Mouse (Mus musculus): Measurements from ENCODE around the gene Copz1. TPM values are rescaled to one million over a fixed set of nuclear protein-coding genes. Genes with fewer than 3 reads are reported as not detected.
A peak's percentile ranks its signal among the peaks of the same experiment; 100 is the strongest.

Gene Copz1
- polyA plus RNA-seq, 1 experiment from 2014 or later: 307 TPM

- H3K27ac ChIP-seq (ENCODE audit: low read depth, low read length): no peak overlapping the region
These were observed 66.8 kb downstream of the Copz1 start for GRCm38 (mm10) chr15:103339166-103339960.

GRCm38 (mm10) chr15:103339961-103340337, 67.4 kb downstream of the Copz1 start, which contains the start of gene Zfp385a:
Gene Zfp385a, minus strand, starts transcription at chr15:103340093.
- H3K36me3 ChIP-seq (ENCODE audit: control insufficient read depth, insufficient read depth, low read length): peaks cover 2% of the 10 kb centered on the region; the same call in 1 of the 2 replicates
- no peaks in the 10 kb centered on the region for H3K9me3 ChIP-seq (ENCODE audit: control insufficient read depth, low read length)
- DNase-seq (ENCODE audit: low spot score): peak; percentile 31
- H3K9ac ChIP-seq (ENCODE audit: low read length): peak within 1 kb of the TSS; percentile 55
- ATAC-seq (ENCODE audit: insufficient read depth, low FRiP score, low TSS enrichment): peak; percentile 58; the same call in 1 of the 2 replicates
- under 1% methylated on average over 26 of the region's 26 CpGs for WGBS
- H3K4me1 ChIP-seq (ENCODE audit: control insufficient read depth, insufficient read depth, low read length): peaks cover 18% of the 10 kb centered on the region
- H3K27ac ChIP-seq (ENCODE audit: low read depth, low read length): no peak within 1 kb of the TSS
- peaks cover 20% of the 10 kb centered on the region for H3K27me3 ChIP-seq (ENCODE audit: control insufficient read depth, insufficient read depth, low read length)
- peak within 1 kb of the TSS; percentile 53 for H3K4me3 ChIP-seq (ENCODE audit: low read depth, low read length)
- H3K4me2 ChIP-seq (ENCODE audit: low read depth): peak within 1 kb of the TSS; percentile 94

More at GRCm38 (mm10) chr15:103339166-103339960, 66.8 kb downstream of the Copz1 start:
- no peak for DNase-seq (ENCODE audit: low spot score)
- Histone ChIP-seq H3K9ac (ENCODE audit: low read length) (peak overlapping the region; percentile 55), H3K9me3 (ENCODE audit: control insufficient read depth, low read length) (no peaks in the 10 kb centered on the region), H3K4me3 (ENCODE audit: low read depth, low read length) (peak overlapping the region; percentile 53), H3K4me2 (ENCODE audit: low read depth) (peak overlapping the region; percentile 94), H3K36me3 (ENCODE audit: control insufficient read depth, insufficient read depth, low read length) (no peaks in the 10 kb centered on the region; the same call in 1 of the 2 replicates), H3K27me3 (ENCODE audit: control insufficient read depth, insufficient read depth, low read length) (peaks cover 20% of the 10 kb centered on the region), H3K4me1 (ENCODE audit: control insufficient read depth, insufficient read depth, low read length) (peaks cover 19% of the 10 kb centered on the region)
- ATAC-seq (ENCODE audit: insufficient read depth, low FRiP score, low TSS enrichment): peak; percentile 38; the same call in 1 of the 2 replicates
- WGBS: 4% methylated on average over 29 of the region's 31 CpGs

GRCm38 (mm10) chr15:103340786-103341185, 68.3 kb downstream of the Copz1 start:
- Histone ChIP-seq H3K27me3 (ENCODE audit: control insufficient read depth, insufficient read depth, low read length) (peaks cover 20% of the 10 kb centered on the region), H3K9ac (ENCODE audit: low read length) (peak overlapping the region; percentile 6; the same call in 1 of the 2 replicates), H3K9me3 (ENCODE audit: control insufficient read depth, low read length) (no peaks in the 10 kb centered on the region), H3K4me1 (ENCODE audit: control insufficient read depth, insufficient read depth, low read length) (peaks cover 18% of the 10 kb centered on the region), H3K36me3 (ENCODE audit: control insufficient read depth, insufficient read depth, low read length) (peaks cover 3% of the 10 kb centered on the region), H3K4me2 (ENCODE audit: low read depth) (peak overlapping the region; percentile 94), H3K27ac (ENCODE audit: low read depth, low read length) (no peak overlapping the region), H3K4me3 (ENCODE audit: low read depth, low read length) (peak overlapping the region; percentile 53; the same call in 1 of the 2 replicates)
- 13% methylated on average over 4 of the region's 4 CpGs for WGBS
- no peak for DNase-seq (ENCODE audit: low spot score)
- no peak for ATAC-seq (ENCODE audit: insufficient read depth, low FRiP score, low TSS enrichment)

- Histone ChIP-seq H3K4me2 (ENCODE audit: low read depth) (no peak overlapping the region), H3K27me3 (ENCODE audit: control insufficient read depth, insufficient read depth, low read length) (peaks cover 20% of the 10 kb centered on the region), H3K4me1 (ENCODE audit: control insufficient read depth, insufficient read depth, low read length) (peaks cover 18% of the 10 kb centered on the region), H3K36me3 (ENCODE audit: control insufficient read depth, insufficient read depth, low read length) (peaks cover 6% of the 10 kb centered on the region), H3K9ac (ENCODE audit: low read length) (no peak overlapping the region), H3K4me3 (ENCODE audit: low read depth, low read length) (no peak overlapping the region), H3K9me3 (ENCODE audit: control insufficient read depth, low read length) (no peaks in the 10 kb centered on the region), H3K27ac (ENCODE audit: low read depth, low read length) (no peak overlapping the region)
- WGBS: 36% methylated on average over 8 of the region's 8 CpGs
- no peak for DNase-seq (ENCODE audit: low spot score)
- no peak for ATAC-seq (ENCODE audit: insufficient read depth, low FRiP score, low TSS enrichment)
These were observed 69.0 kb downstream of the Copz1 start for GRCm38 (mm10) chr15:103341547-103341946.

GRCm38 (mm10) chr15:103342415-103342814, 69.9 kb downstream of the Copz1 start:
- Histone ChIP-seq H3K27ac (ENCODE audit: low read depth, low read length) (no peak overlapping the region), H3K9me3 (ENCODE audit: control insufficient read depth, low read length) (no peaks in the 10 kb centered on the region), H3K4me1 (ENCODE audit: control insufficient read depth, insufficient read depth, low read length) (peaks cover 18% of the 10 kb centered on the region), H3K4me2 (ENCODE audit: low read depth) (no peak overlapping the region; the same call in 1 of the 2 replicates), H3K9ac (ENCODE audit: low read length) (no peak overlapping the region), H3K27me3 (ENCODE audit: control insufficient read depth, insufficient read depth, low read length) (peaks cover 20% of the 10 kb centered on the region), H3K36me3 (ENCODE audit: control insufficient read depth, insufficient read depth, low read length) (peaks cover 6% of the 10 kb centered on the region), H3K4me3 (ENCODE audit: low read depth, low read length) (no peak overlapping the region)
- WGBS: 13% methylated on average over 4 of the region's 4 CpGs
- no peak for ATAC-seq (ENCODE audit: insufficient read depth, low FRiP score, low TSS enrichment)
- peak; percentile 81 for DNase-seq (ENCODE audit: low spot score)

GRCm38 (mm10) chr15:103343008-103343407, 70.5 kb downstream of the Copz1 start:
- H3K4me1 ChIP-seq (ENCODE audit: control insufficient read depth, insufficient read depth, low read length): peaks cover 18% of the 10 kb centered on the region
- no peak overlapping the region for H3K9ac ChIP-seq (ENCODE audit: low read length)
- H3K36me3 ChIP-seq (ENCODE audit: control insufficient read depth, insufficient read depth, low read length): peaks cover 6% of the 10 kb centered on the region
- no peak overlapping the region for H3K4me3 ChIP-seq (ENCODE audit: low read depth, low read length)
- no peak overlapping the region for H3K4me2 ChIP-seq (ENCODE audit: low read depth)
- DNase-seq (ENCODE audit: low spot score): no peak
- 69% methylated on average over 2 of the region's 3 CpGs for WGBS
- no peak overlapping the region for H3K27ac ChIP-seq (ENCODE audit: low read depth, low read length)
- H3K27me3 ChIP-seq (ENCODE audit: control insufficient read depth, insufficient read depth, low read length): peaks cover 20% of the 10 kb centered on the region
- no peaks in the 10 kb centered on the region for H3K9me3 ChIP-seq (ENCODE audit: control insufficient read depth, low read length)
- ATAC-seq (ENCODE audit: insufficient read depth, low FRiP score, low TSS enrichment): no peak

GRCm38 (mm10) chr15:103343556-103343955, 71.0 kb downstream of the Copz1 start:
- H3K4me3 ChIP-seq (ENCODE audit: low read depth, low read length): no peak overlapping the region
- H3K27ac ChIP-seq (ENCODE audit: low read depth, low read length): no peak overlapping the region
- H3K9ac ChIP-seq (ENCODE audit: low read length): no peak overlapping the region
- no peak for ATAC-seq (ENCODE audit: insufficient read depth, low FRiP score, low TSS enrichment)
- H3K36me3 ChIP-seq (ENCODE audit: control insufficient read depth, insufficient read depth, low read length): peaks cover 6% of the 10 kb centered on the region
- H3K4me1 ChIP-seq (ENCODE audit: control insufficient read depth, insufficient read depth, low read length): peaks cover 18% of the 10 kb centered on the region
- peaks cover 18% of the 10 kb centered on the region for H3K27me3 ChIP-seq (ENCODE audit: control insufficient read depth, insufficient read depth, low read length)
- no peak for DNase-seq (ENCODE audit: low spot score)
- H3K4me2 ChIP-seq (ENCODE audit: low read depth): no peak overlapping the region
- H3K9me3 ChIP-seq (ENCODE audit: control insufficient read depth, low read length): no peaks in the 10 kb centered on the region

- Histone ChIP-seq H3K4me2 (ENCODE audit: low read depth) (no peak overlapping the region), H3K9me3 (ENCODE audit: control insufficient read depth, low read length) (no peaks in the 10 kb centered on the region), H3K27me3 (ENCODE audit: control insufficient read depth, insufficient read depth, low read length) (peaks cover 4% of the 10 kb centered on the region; the same call in 1 of the 2 replicates), H3K9ac (ENCODE audit: low read length) (no peak overlapping the region), H3K4me3 (ENCODE audit: low read depth, low read length) (no peak overlapping the region), H3K4me1 (ENCODE audit: control insufficient read depth, insufficient read depth, low read length) (peaks cover 1% of the 10 kb centered on the region; the same call in 1 of the 2 replicates), H3K36me3 (ENCODE audit: control insufficient read depth, insufficient read depth, low read length) (peaks cover 6% of the 10 kb centered on the region), H3K27ac (ENCODE audit: low read depth, low read length) (no peak overlapping the region)
- no peak for ATAC-seq (ENCODE audit: insufficient read depth, low FRiP score, low TSS enrichment)
- 95% methylated on average over 6 of the region's 6 CpGs for whole genome bisulfite sequencing
- no peak for DNase-seq (ENCODE audit: low spot score)
These were observed 73.3 kb downstream of the Copz1 start for GRCm38 (mm10) chr15:103345789-103346188.

- Histone ChIP-seq H3K27me3 (ENCODE audit: control insufficient read depth, insufficient read depth, low read length) (no peaks in the 10 kb centered on the region), H3K9me3 (ENCODE audit: control insufficient read depth, low read length) (no peaks in the 10 kb centered on the region), H3K27ac (ENCODE audit: low read depth, low read length) (no peak overlapping the region), H3K4me3 (ENCODE audit: low read depth, low read length) (no peak overlapping the region), H3K9ac (ENCODE audit: low read length) (no peak overlapping the region), H3K4me2 (ENCODE audit: low read depth) (no peak overlapping the region), H3K4me1 (ENCODE audit: control insufficient read depth, insufficient read depth, low read length) (no peaks in the 10 kb centered on the region), H3K36me3 (ENCODE audit: control insufficient read depth, insufficient read depth, low read length) (peaks cover 9% of the 10 kb centered on the region)
- DNase-seq (ENCODE audit: low spot score) (peak; percentile 63), ATAC-seq (ENCODE audit: insufficient read depth, low FRiP score, low TSS enrichment) (no peak)
- 13% methylated on average over 2 of the region's 2 CpGs for WGBS
These were observed 74.8 kb downstream of the Copz1 start for GRCm38 (mm10) chr15:103347275-103347684.
